Mouse (Mus musculus): ENCODE results near the gene Btbd35f14. TPM values are rescaled to one million over a fixed set of nuclear protein-coding genes. Genes with fewer than 3 reads are reported as not detected.

The Btbd35f14 gene
- not detected in 4 replicates for total RNA-seq (2023; ENCODE audit: inconsistent age)

DNA sequence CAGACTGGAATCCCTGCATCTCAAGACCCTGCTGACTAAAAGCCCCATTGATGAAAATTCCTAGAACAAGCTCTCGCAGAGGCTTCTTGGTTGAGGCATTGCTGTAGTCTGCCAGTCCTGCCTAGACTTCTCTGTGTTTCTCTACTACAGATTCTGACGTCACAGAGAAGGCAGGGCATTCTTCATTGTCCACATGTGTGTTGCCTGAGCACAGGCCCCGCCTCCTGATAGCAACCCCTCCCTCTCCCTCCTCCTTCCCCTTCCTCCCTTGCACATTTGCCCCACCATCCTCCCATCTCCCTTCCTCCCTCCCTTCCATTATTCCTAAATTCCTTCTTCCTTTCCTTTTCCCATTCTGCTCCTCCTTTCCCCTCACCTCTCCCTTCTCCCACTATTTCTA is at the start of gene Btbd35f14:
TSS of gene Btbd35f14 (minus strand) at position 101 of the 400 bp plus-strand sequence.

DNA sequence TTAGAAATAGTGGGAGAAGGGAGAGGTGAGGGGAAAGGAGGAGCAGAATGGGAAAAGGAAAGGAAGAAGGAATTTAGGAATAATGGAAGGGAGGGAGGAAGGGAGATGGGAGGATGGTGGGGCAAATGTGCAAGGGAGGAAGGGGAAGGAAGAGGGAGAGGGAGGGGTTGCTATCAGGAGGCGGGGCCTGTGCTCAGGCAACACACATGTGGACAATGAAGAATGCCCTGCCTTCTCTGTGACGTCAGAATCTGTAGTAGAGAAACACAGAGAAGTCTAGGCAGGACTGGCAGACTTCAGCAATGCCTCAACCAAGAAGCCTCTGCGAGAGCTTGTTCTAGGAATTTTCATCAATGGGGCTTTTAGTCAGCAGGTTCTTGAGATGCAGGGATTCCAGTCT is 45.3 kb downstream of the Btbd35f14 start, which contains the start of gene Btbd35f13:
TSS of gene Btbd35f13 (plus strand) at position 301 of the 400 bp plus-strand sequence.

Other genes starting within 250 kb of the Btbd35f14 start
- not detected in 4 replicates for gene Btbd35f15, start 125.0 kb downstream of the Btbd35f14 start, total RNA-seq (2023; ENCODE audit: inconsistent age)
- not detected in 4 replicates for gene Btbd35f13, start 45.2 kb downstream of the Btbd35f14 start, total RNA-seq (2023; ENCODE audit: inconsistent age)